In the genomic region with DNA sequence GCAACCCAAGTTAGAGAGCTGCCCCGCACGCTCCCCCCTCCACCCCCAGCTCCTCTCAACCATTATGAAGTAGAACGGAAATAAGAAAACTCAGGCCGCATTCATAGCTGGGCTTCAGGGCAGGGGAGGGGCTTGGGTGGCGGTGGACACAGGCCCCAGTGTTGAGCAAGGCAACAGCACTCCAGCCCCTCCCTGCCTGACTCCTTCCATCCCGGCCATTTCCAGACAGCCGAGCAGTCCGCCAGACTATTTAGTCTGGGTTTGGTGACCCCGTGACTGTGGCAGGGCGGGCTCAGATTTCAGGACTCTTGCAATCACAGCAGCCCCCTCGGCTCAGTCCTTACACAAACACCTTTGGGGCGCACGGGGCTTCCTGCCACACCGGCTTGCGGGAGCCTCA, we compare ENCODE assay signal across 9 mouse cellular contexts. TPM values are rescaled to one million over a fixed set of nuclear protein-coding genes. Genes with fewer than 3 reads are reported as not detected.
DNase-seq lines count a peak whose midpoint lies in the region; ATAC-seq and TF ChIP-seq lines count a peak whose summit lies in the region.
"Had no signal": no experiment of that assay in that cellular context is flagged by ENCODE, and none has a peak within 500 bp of the region (broad histone marks: within the 10 kb centered on the region; RNA-seq: fewer than 3 reads in every experiment).

No protein-coding gene starts in this region.

- H3K4me3 ChIP-seq in E14TG2a.4 (replicated peaks; ENCODE audit: low read length) = peak overlapping the region; percentile 54
- peak overlapping the region; percentile 10; the same call in 1 of the 2 replicates for H3K4me3 ChIP-seq in kidney, embryonic 15.5 days (replicated peaks)
- peak overlapping the region; percentile 36 for H3K4me3 ChIP-seq in midbrain, embryonic 10.5 days
- H3K4me3 ChIP-seq: liver, embryonic 15.5 days had no signal

- no peak overlapping the region for H3K9ac ChIP-seq in kidney, embryonic 15.5 days
- H3K9ac ChIP-seq: liver, embryonic 15.5 days had no signal

- TF ChIP-seq CTCF in E14TG2a.4 (conservative IDR thresholded peaks at IDR 0.05; ENCODE audit: low read length) = no peak

- DNase-seq in embryo, embryonic 9.5 days (ENCODE audit: extremely low spot score) = peak; percentile 82
- peak; percentile 57 to 62 for DNase-seq in heart, adult 9 months (ENCODE audit: low spot score in 2 of 2)
- peak; percentile 71 for DNase-seq in midbrain, embryonic 10.5 days (ENCODE audit: low spot score)
- DNase-seq in thymus, postnatal 14 days = no peak
- DNase-seq in left cerebral cortex, adult 18-20 months (ENCODE audit: low spot score in 2 of 2) = no peak
- no peak for DNase-seq in layer of hippocampus, adult 9-10 months (ENCODE audit: low spot score)

- peak; percentile 92 for ATAC-seq in kidney, embryonic 15.5 days (replicated peaks; ENCODE audit: low FRiP score)

- no peaks in the 10 kb centered on the region for H3K9me3 ChIP-seq in E14TG2a.4 (ENCODE audit: low read length)
- no peaks in the 10 kb centered on the region for H3K9me3 ChIP-seq in kidney, embryonic 15.5 days (replicated peaks)
- no peaks in the 10 kb centered on the region for H3K9me3 ChIP-seq in midbrain, embryonic 10.5 days (replicated peaks)
- H3K9me3 ChIP-seq: liver, embryonic 15.5 days had no signal

- peak overlapping the region; percentile 43 for H3K4me2 ChIP-seq in kidney, embryonic 15.5 days
- H3K4me2 ChIP-seq: liver, embryonic 15.5 days had no signal

- WGBS in kidney, embryonic 15.5 days = 2% methylated on average over 15 of the region's 15 CpGs
- 8% methylated on average over 15 of the region's 15 CpGs for WGBS in midbrain, embryonic 10.5 days

- peaks cover 85% of the 10 kb centered on the region for H3K4me1 ChIP-seq in E14TG2a.4 (replicated peaks; ENCODE audit: low read depth, low read length)
- peaks cover 37% of the 10 kb centered on the region for H3K4me1 ChIP-seq in kidney, embryonic 15.5 days
- peaks cover 52% of the 10 kb centered on the region for H3K4me1 ChIP-seq in midbrain, embryonic 10.5 days
- H3K4me1 ChIP-seq: liver, embryonic 15.5 days had no signal

- peak overlapping the region; percentile 59 for H3K27ac ChIP-seq in kidney, embryonic 15.5 days
- peak overlapping the region; percentile 83 for H3K27ac ChIP-seq in midbrain, embryonic 10.5 days (replicated peaks)
- H3K27ac ChIP-seq: liver, embryonic 15.5 days had no signal

- H3K36me3 ChIP-seq in E14TG2a.4 (ENCODE audit: insufficient read depth, low read length) = no peaks in the 10 kb centered on the region
- H3K36me3 ChIP-seq in kidney, embryonic 15.5 days = no peaks in the 10 kb centered on the region
- no peaks in the 10 kb centered on the region for H3K36me3 ChIP-seq in midbrain, embryonic 10.5 days
- H3K36me3 ChIP-seq: liver, embryonic 15.5 days had no signal

- H3K27me3 ChIP-seq in E14TG2a.4 (ENCODE audit: insufficient read depth, low read length) = peaks cover 11% of the 10 kb centered on the region; the same call in 1 of the 2 replicates
- H3K27me3 ChIP-seq in kidney, embryonic 15.5 days = peaks cover 3% of the 10 kb centered on the region
- peaks cover 57% of the 10 kb centered on the region for H3K27me3 ChIP-seq in midbrain, embryonic 10.5 days (ENCODE audit: low read depth, poor library complexity, severe bottlenecking)
- H3K27me3 ChIP-seq: liver, embryonic 15.5 days had no signal

RNA-seq across cellular contexts. Expression of a gene that starts 36.5 kb away (rescaled TPM):
- polyA plus RNA-seq in kidney, embryonic 15.5 days (2015; fragmentation: Nextera tagmentation; extraction: Ambion mirVana) = not detected in 2 replicates
- polyA plus RNA-seq in midbrain, embryonic 10.5 days (2016; fragmentation: Nextera tagmentation; extraction: Ambion mirVana) = not detected in 2 replicates
- not detected for total RNA-seq in left cerebral cortex, adult 18-20 months (2021)
- polyA plus RNA-seq: liver, embryonic 15.5 days had no signal

Comparison
In these comparisons a context has a peak if more than half of its experiments do, and no peak if none do; other contexts are left out.
1. DNase-seq: peak in embryo, embryonic 9.5 days (single experiment), heart, adult 9 months (2 of 2) and midbrain, embryonic 10.5 days (single experiment); none in thymus, postnatal 14 days (single experiment), left cerebral cortex, adult 18-20 months (0 of 2) and layer of hippocampus, adult 9-10 months (single experiment).
2. Peak in every context shown above with its lines, with median percentiles within 50 percentile points of each other: H3K4me3 ChIP-seq.